Mouse (Mus musculus) erythroid progenitor cell, adult 5-6 weeks (primary cell): ENCODE data around the gene Cfap46. TPM values are rescaled to one million over a fixed set of nuclear protein-coding genes. Genes with fewer than 3 reads are reported as not detected.

Experiments
- total RNA-seq, 2 experiments: library from RNA; stranded (forward) in 1 of 2; stranded (reverse) in 1 of 2; fragments of 150-400 nt in 1 of 2; fragments of 186-747, 209-891 nt in 1 of 2; gene quantifications; 2 replicates each; pipeline versions ENCODE4 v1.2.3 to v1.2.4; 2015 to 2017; ENCODE audit warnings: low replicate concordance in 2 of 2

The Cfap46 gene
- total RNA-seq, 2 experiments from 2014 or later, result not detected

Other genes starting within 250 kb of the Cfap46 start
- gene Nkx6-2, start 101.0 kb downstream of the Cfap46 start, total RNA-seq (2015; ENCODE audit: low replicate concordance), result not detected in 2 replicates
- gene Nkx6-2, start 101.0 kb downstream of the Cfap46 start, total RNA-seq (2017; ENCODE audit: low replicate concordance), result not detected in 2 replicates
- not detected in 2 replicates for gene Adgra1, start 150.4 kb upstream of the Cfap46 start, total RNA-seq (2015; ENCODE audit: low replicate concordance)
- not detected in 2 replicates for gene Adgra1, start 150.4 kb upstream of the Cfap46 start, total RNA-seq (2017; ENCODE audit: low replicate concordance)
- not detected in 2 replicates for gene Kndc1, start 210.9 kb upstream of the Cfap46 start, total RNA-seq (2015; ENCODE audit: low replicate concordance)
- not detected in 2 replicates for gene Kndc1, start 210.9 kb upstream of the Cfap46 start, total RNA-seq (2017; ENCODE audit: low replicate concordance)